Mouse (Mus musculus): ENCODE measurements around the gene Clip2. TPM values are rescaled to one million over a fixed set of nuclear protein-coding genes. Genes with fewer than 3 reads are reported as not detected.
"Not testable (repeated sequence)": the region's sequence is repeated elsewhere in the genome, so short reads cannot be mapped to it uniquely, and the experiment has no call there.

Clip2 gene
- polyA plus RNA-seq, 1 experiment from 2014 or later: 6.8 TPM

GRCm38 (mm10) chr5:134492956-134493355 is 59.3 kb downstream of the Clip2 start:
- H3K27me3 ChIP-seq (replicated peaks; ENCODE audit: low read depth, poor library complexity, severe bottlenecking): no peaks in the 10 kb centered on the region
- peaks cover 94% of the 10 kb centered on the region for H3K36me3 ChIP-seq (replicated peaks)
- WGBS: 97% methylated on average over 4 of the region's 4 CpGs
- no peak overlapping the region for H3K27ac ChIP-seq (replicated peaks)
- DNase-seq (ENCODE audit: low spot score): no peak
- no peak overlapping the region for H3K4me3 ChIP-seq
- H3K4me1 ChIP-seq: peaks cover 26% of the 10 kb centered on the region
- peaks cover 3% of the 10 kb centered on the region; the same call in 1 of the 2 replicates for H3K9me3 ChIP-seq

- H3K9me3 ChIP-seq: no peaks in the 10 kb centered on the region; the same call in 1 of the 2 replicates
- 0 out of 2 replicates have a peak overlapping the region, but pooled peaks have one; percentile 51 for H3K27ac ChIP-seq (replicated peaks)
- H3K4me1 ChIP-seq: peaks cover 27% of the 10 kb centered on the region
- peak; percentile 89 for DNase-seq (ENCODE audit: low spot score)
- no peaks in the 10 kb centered on the region for H3K27me3 ChIP-seq (replicated peaks; ENCODE audit: low read depth, poor library complexity, severe bottlenecking)
- H3K4me3 ChIP-seq: no peak overlapping the region
- WGBS: 23% methylated on average over 18 of the region's 18 CpGs
- peaks cover 83% of the 10 kb centered on the region for H3K36me3 ChIP-seq (replicated peaks)
Measured at GRCm38 (mm10) chr5:134491712-134492417, 60.4 kb downstream of the Clip2 start.

GRCm38 (mm10) chr5:134491206-134491605 is 61.0 kb downstream of the Clip2 start:
- H3K27me3 ChIP-seq (replicated peaks; ENCODE audit: low read depth, poor library complexity, severe bottlenecking): no peaks in the 10 kb centered on the region
- H3K36me3 ChIP-seq (replicated peaks): peaks cover 76% of the 10 kb centered on the region
- whole genome bisulfite sequencing: 95% methylated on average over 2 of the region's 2 CpGs

GRCm38 (mm10) chr5:134490465-134490864 is 61.8 kb downstream of the Clip2 start:
- Histone ChIP-seq H3K4me1 (peaks cover 27% of the 10 kb centered on the region), H3K4me3 (no peak overlapping the region), H3K9me3 (no peaks in the 10 kb centered on the region), H3K27me3 (replicated peaks; ENCODE audit: low read depth, poor library complexity, severe bottlenecking) (no peaks in the 10 kb centered on the region), H3K36me3 (replicated peaks) (peaks cover 69% of the 10 kb centered on the region), H3K27ac (replicated peaks) (no peak overlapping the region)
- DNase-seq (ENCODE audit: low spot score): peak; percentile 41
- WGBS: 91% methylated on average over 12 of the region's 12 CpGs

More at GRCm38 (mm10) chr5:134491206-134491605, 61.0 kb downstream of the Clip2 start:
- H3K4me1 ChIP-seq: peaks cover 27% of the 10 kb centered on the region
- peak overlapping the region; percentile 51 for H3K27ac ChIP-seq (replicated peaks)
- no peak for DNase-seq (ENCODE audit: low spot score)
- H3K4me3 ChIP-seq: no peak overlapping the region
- H3K9me3 ChIP-seq: no peaks in the 10 kb centered on the region

- peaks cover 60% of the 10 kb centered on the region for H3K36me3 ChIP-seq (replicated peaks)
- no peaks in the 10 kb centered on the region for H3K9me3 ChIP-seq
- 24% methylated on average over 9 of the region's 9 CpGs for WGBS
- peak overlapping the region; percentile 40; the same call in 1 of the 2 replicates for H3K27ac ChIP-seq (replicated peaks)
- peaks cover 27% of the 10 kb centered on the region for H3K4me1 ChIP-seq
- DNase-seq (ENCODE audit: low spot score): peak; percentile 69
- no peaks in the 10 kb centered on the region for H3K27me3 ChIP-seq (replicated peaks; ENCODE audit: low read depth, poor library complexity, severe bottlenecking)
- H3K4me3 ChIP-seq: no peak overlapping the region
Measured at GRCm38 (mm10) chr5:134489583-134489982, 62.7 kb downstream of the Clip2 start.

- no peak overlapping the region for H3K27ac ChIP-seq (replicated peaks)
- peaks cover 27% of the 10 kb centered on the region for H3K4me1 ChIP-seq
- 92% methylated on average over 4 of the region's 4 CpGs for WGBS
- no peaks in the 10 kb centered on the region for H3K27me3 ChIP-seq (replicated peaks; ENCODE audit: low read depth, poor library complexity, severe bottlenecking)
- H3K9me3 ChIP-seq: no peaks in the 10 kb centered on the region
- DNase-seq (ENCODE audit: low spot score): no peak
- H3K4me3 ChIP-seq: no peak overlapping the region
- peaks cover 50% of the 10 kb centered on the region for H3K36me3 ChIP-seq (replicated peaks)
Measured at GRCm38 (mm10) chr5:134488596-134488995, 63.6 kb downstream of the Clip2 start.

GRCm38 (mm10) chr5:134488042-134488441 is 64.2 kb downstream of the Clip2 start:
- H3K27me3 ChIP-seq (replicated peaks; ENCODE audit: low read depth, poor library complexity, severe bottlenecking): no peaks in the 10 kb centered on the region
- H3K36me3 ChIP-seq (replicated peaks): peaks cover 45% of the 10 kb centered on the region
- H3K9me3 ChIP-seq: no peaks in the 10 kb centered on the region
- 69% methylated on average over 10 of the region's 10 CpGs for WGBS
- H3K4me3 ChIP-seq: no peak overlapping the region
- DNase-seq (ENCODE audit: low spot score): no peak
- peaks cover 27% of the 10 kb centered on the region for H3K4me1 ChIP-seq
- no peak overlapping the region for H3K27ac ChIP-seq (replicated peaks)

- Histone ChIP-seq H3K27ac (replicated peaks) (0 out of 2 replicates have a peak overlapping the region, but pooled peaks have one; percentile 19), H3K9me3 (no peaks in the 10 kb centered on the region), H3K36me3 (replicated peaks) (peaks cover 29% of the 10 kb centered on the region), H3K27me3 (replicated peaks; ENCODE audit: low read depth, poor library complexity, severe bottlenecking) (no peaks in the 10 kb centered on the region), H3K4me1 (peaks cover 20% of the 10 kb centered on the region), H3K4me3 (no peak overlapping the region)
- DNase-seq (ENCODE audit: low spot score): peak; percentile 86
- 62% methylated on average over 13 of the region's 13 CpGs for WGBS
Measured at GRCm38 (mm10) chr5:134485900-134486665, 66.2 kb downstream of the Clip2 start.

- DNase-seq (ENCODE audit: low spot score): no peak
- peaks cover 21% of the 10 kb centered on the region for H3K36me3 ChIP-seq (replicated peaks)
- no peaks in the 10 kb centered on the region for H3K27me3 ChIP-seq (replicated peaks; ENCODE audit: low read depth, poor library complexity, severe bottlenecking)
- 82% methylated on average over 7 of the region's 7 CpGs for WGBS
- no peak overlapping the region for H3K4me3 ChIP-seq
- H3K9me3 ChIP-seq: no peaks in the 10 kb centered on the region
- no peak overlapping the region for H3K27ac ChIP-seq (replicated peaks)
- peaks cover 20% of the 10 kb centered on the region for H3K4me1 ChIP-seq
Measured at GRCm38 (mm10) chr5:134485183-134485730, 67.0 kb downstream of the Clip2 start.

- Histone ChIP-seq H3K4me1 (peaks cover 5% of the 10 kb centered on the region), H3K36me3 (replicated peaks) (peaks cover 1% of the 10 kb centered on the region; the same call in 1 of the 2 replicates), H3K27ac (replicated peaks) (no peak overlapping the region), H3K4me3 (no peak overlapping the region), H3K9me3 (no peaks in the 10 kb centered on the region), H3K27me3 (replicated peaks; ENCODE audit: low read depth, poor library complexity, severe bottlenecking) (no peaks in the 10 kb centered on the region)
- 75% methylated on average over 1 of the region's 1 CpGs for WGBS
- DNase-seq (ENCODE audit: low spot score): no peak
Measured at GRCm38 (mm10) chr5:134483291-134483690, 68.9 kb downstream of the Clip2 start.

GRCm38 (mm10) chr5:134482331-134482730 is 69.9 kb downstream of the Clip2 start:
- no peaks in the 10 kb centered on the region for H3K36me3 ChIP-seq (replicated peaks)
- no peaks in the 10 kb centered on the region for H3K9me3 ChIP-seq
- no peaks in the 10 kb centered on the region for H3K4me1 ChIP-seq
- H3K27me3 ChIP-seq (replicated peaks; ENCODE audit: low read depth, poor library complexity, severe bottlenecking): no peaks in the 10 kb centered on the region
- WGBS: 68% methylated on average over 11 of the region's 11 CpGs
- no peak overlapping the region for H3K27ac ChIP-seq (replicated peaks)
- DNase-seq (ENCODE audit: low spot score): no peak
- H3K4me3 ChIP-seq: no peak overlapping the region

GRCm38 (mm10) chr5:134478886-134479285 is 73.3 kb downstream of the Clip2 start:
- H3K36me3 ChIP-seq (replicated peaks); H3K9me3 ChIP-seq; DNase-seq (ENCODE audit: low spot score); H3K27me3 ChIP-seq (replicated peaks; ENCODE audit: low read depth, poor library complexity, severe bottlenecking); H3K4me3 ChIP-seq; H3K27ac ChIP-seq (replicated peaks); H3K4me1 ChIP-seq: not testable (repeated sequence)

Measured in embryonic facial prominence, embryonic 10.5 days (tissue).